Mouse (Mus musculus): ENCODE data around the gene Aqp5. TPM values are rescaled to one million over a fixed set of nuclear protein-coding genes. Genes with fewer than 3 reads are reported as not detected.

Aqp5 gene
- polyA plus RNA-seq (2015; fragmentation: Illumina TruSeq; extraction: RNeasy Lipid Tissue Mini Kit (QIAGEN cat#74804); ENCODE audit: insufficient read depth, low replicate concordance), result not detected

GRCm38 (mm10) chr15:99590429-99591084, at the start of gene Aqp5:
TSS of gene Aqp5 (plus strand) at chr15:99590782.

GRCm38 (mm10) chr15:99578802-99579485, 11.6 kb upstream of the Aqp5 start, which contains the start of gene Aqp2:
TSS of gene Aqp2 (plus strand) at chr15:99579055.

GRCm38 (mm10) chr15:99600986-99601822, 10.6 kb downstream of the Aqp5 start, which contains the start of gene Aqp6:
TSS of gene Aqp6 (plus strand) at chr15:99601400.

Other genes starting within 250 kb of the Aqp5 start
- 32.1 TPM for gene Fmnl3, start 220.3 kb upstream of the Aqp5 start, polyA plus RNA-seq (2015; fragmentation: Illumina TruSeq; extraction: RNeasy Lipid Tissue Mini Kit (QIAGEN cat#74804); ENCODE audit: insufficient read depth, low replicate concordance)
- gene Tmbim6, start 197.9 kb upstream of the Aqp5 start, polyA plus RNA-seq (2015; fragmentation: Illumina TruSeq; extraction: RNeasy Lipid Tissue Mini Kit (QIAGEN cat#74804); ENCODE audit: insufficient read depth, low replicate concordance), result 203 TPM
- 1.4 TPM for gene Nckap5l, start 133.0 kb upstream of the Aqp5 start, polyA plus RNA-seq (2015; fragmentation: Illumina TruSeq; extraction: RNeasy Lipid Tissue Mini Kit (QIAGEN cat#74804); ENCODE audit: insufficient read depth, low replicate concordance)
- 7.1 TPM for gene Bcdin3d, start 116.1 kb upstream of the Aqp5 start, polyA plus RNA-seq (2015; fragmentation: Illumina TruSeq; extraction: RNeasy Lipid Tissue Mini Kit (QIAGEN cat#74804); ENCODE audit: insufficient read depth, low replicate concordance)
- not detected for gene Faim2, start 62.6 kb upstream of the Aqp5 start, polyA plus RNA-seq (2015; fragmentation: Illumina TruSeq; extraction: RNeasy Lipid Tissue Mini Kit (QIAGEN cat#74804); ENCODE audit: insufficient read depth, low replicate concordance)
- not detected for gene Aqp2, start 11.7 kb upstream of the Aqp5 start, polyA plus RNA-seq (2015; fragmentation: Illumina TruSeq; extraction: RNeasy Lipid Tissue Mini Kit (QIAGEN cat#74804); ENCODE audit: insufficient read depth, low replicate concordance)
- not detected for gene Aqp6, start 10.6 kb downstream of the Aqp5 start, polyA plus RNA-seq (2015; fragmentation: Illumina TruSeq; extraction: RNeasy Lipid Tissue Mini Kit (QIAGEN cat#74804); ENCODE audit: insufficient read depth, low replicate concordance)
- gene Racgap1, start 60.9 kb downstream of the Aqp5 start, polyA plus RNA-seq (2015; fragmentation: Illumina TruSeq; extraction: RNeasy Lipid Tissue Mini Kit (QIAGEN cat#74804); ENCODE audit: insufficient read depth, low replicate concordance), result 26.0 TPM
- gene Asic1, start 79.6 kb downstream of the Aqp5 start, polyA plus RNA-seq (2015; fragmentation: Illumina TruSeq; extraction: RNeasy Lipid Tissue Mini Kit (QIAGEN cat#74804); ENCODE audit: insufficient read depth, low replicate concordance), result 1.6 TPM
- 28.5 TPM for gene Smarcd1, start 111.3 kb downstream of the Aqp5 start, polyA plus RNA-seq (2015; fragmentation: Illumina TruSeq; extraction: RNeasy Lipid Tissue Mini Kit (QIAGEN cat#74804); ENCODE audit: insufficient read depth, low replicate concordance)
- gene Gm17349, start 114.7 kb downstream of the Aqp5 start, polyA plus RNA-seq (2015; fragmentation: Illumina TruSeq; extraction: RNeasy Lipid Tissue Mini Kit (QIAGEN cat#74804); ENCODE audit: insufficient read depth, low replicate concordance), result not detected
- 1.8 TPM for gene Gpd1, start 126.7 kb downstream of the Aqp5 start, polyA plus RNA-seq (2015; fragmentation: Illumina TruSeq; extraction: RNeasy Lipid Tissue Mini Kit (QIAGEN cat#74804); ENCODE audit: insufficient read depth, low replicate concordance)
- gene Cox14, start 134.8 kb downstream of the Aqp5 start, polyA plus RNA-seq (2015; fragmentation: Illumina TruSeq; extraction: RNeasy Lipid Tissue Mini Kit (QIAGEN cat#74804); ENCODE audit: insufficient read depth, low replicate concordance), result 30.0 TPM
- 67.1 TPM for gene Cers5, start 182.1 kb downstream of the Aqp5 start, polyA plus RNA-seq (2015; fragmentation: Illumina TruSeq; extraction: RNeasy Lipid Tissue Mini Kit (QIAGEN cat#74804); ENCODE audit: insufficient read depth, low replicate concordance)

Data from spleen, adult 10 weeks (tissue).